Mouse (Mus musculus): ENCODE data around the gene Spink4.

DNA sequence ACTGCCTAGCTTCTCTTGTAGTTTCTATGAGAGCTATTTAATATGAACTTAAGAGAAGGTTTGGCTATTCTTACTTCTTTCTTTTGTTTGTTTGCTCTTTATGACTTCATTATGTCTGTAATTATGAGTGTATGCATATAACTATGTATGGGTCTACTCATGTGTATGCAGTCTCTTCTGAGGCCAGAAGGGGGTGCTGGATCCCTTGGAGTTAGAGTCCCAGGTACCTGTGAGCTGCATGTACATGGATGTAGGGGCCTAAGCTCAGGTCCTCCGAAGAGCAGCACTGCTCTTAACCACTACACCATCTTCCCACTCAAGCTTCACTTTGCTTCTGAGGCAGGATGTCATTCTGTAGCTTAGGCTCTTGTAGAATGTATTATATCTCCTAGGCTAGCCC lies 33.7 kb downstream of the Spink4 start:
- TF ChIP-seq MAX (IDR thresholded peaks at IDR 0.05; ENCODE audit: low read length) = no peak
- peak; percentile 46 to 69 (median 67) for TF ChIP-seq CTCF (IDR thresholded peaks at IDR 0.05 in 2 of 3, conservative IDR thresholded peaks at IDR 0.05 in 1 of 3; ENCODE audit: control insufficient read depth in 1 of 3, insufficient read depth in 1 of 3, low read depth in 2 of 3, low read length in 3 of 3, poor library complexity in 1 of 3, severe bottlenecking in 1 of 3)
